Mouse (Mus musculus): ENCODE measurements around the gene Etnk1. TPM values are rescaled to one million over a fixed set of nuclear protein-coding genes. Genes with fewer than 3 reads are reported as not detected.

The Etnk1 gene
- total RNA-seq, 4 experiments from 2014 or later = 158 to 203 (median 174) TPM

DNA sequence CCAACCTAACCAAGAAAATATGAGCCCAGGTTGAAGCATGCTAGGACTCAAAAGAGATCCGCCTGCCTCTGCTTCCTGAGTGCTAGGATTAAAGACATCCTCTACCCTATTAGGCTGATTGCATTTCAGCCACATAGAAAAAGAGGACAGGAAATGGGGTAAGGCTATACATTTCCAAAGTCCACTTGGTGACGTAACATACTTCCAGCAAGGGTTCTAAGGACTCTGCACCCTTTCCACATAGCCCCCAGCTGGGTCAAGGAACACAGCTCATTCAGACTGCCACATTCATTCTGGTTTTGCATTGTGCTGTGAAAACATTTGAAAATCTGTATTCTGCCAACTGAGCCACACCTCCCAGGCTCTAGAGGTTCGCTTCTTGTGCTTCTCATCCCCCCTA lies 41.9 kb downstream of the Etnk1 start:
- DNase-seq (ENCODE audit: low spot score in 2 of 2) = no peak

DNA sequence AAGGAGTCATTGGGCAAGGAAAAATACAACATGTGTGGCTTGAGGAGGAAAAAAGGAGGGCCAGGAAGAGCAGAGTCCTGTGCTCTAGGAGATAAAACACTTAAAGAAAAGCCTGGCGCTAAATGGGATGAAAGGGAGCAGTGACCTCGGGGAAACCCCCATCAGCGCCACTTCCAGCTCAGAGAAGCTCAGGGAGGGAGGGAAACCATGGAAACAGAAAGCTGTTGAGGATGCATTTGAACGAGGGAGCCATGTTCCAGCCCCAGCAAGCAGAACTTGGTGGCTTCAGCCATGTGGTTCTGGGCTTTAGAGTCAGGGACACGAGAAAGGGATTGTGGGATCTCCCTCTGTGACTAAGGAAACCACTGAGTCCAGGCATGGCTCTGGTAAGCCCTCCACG lies 45.7 kb downstream of the Etnk1 start:
- DNase-seq (ENCODE audit: low spot score in 2 of 2) = no peak

DNA sequence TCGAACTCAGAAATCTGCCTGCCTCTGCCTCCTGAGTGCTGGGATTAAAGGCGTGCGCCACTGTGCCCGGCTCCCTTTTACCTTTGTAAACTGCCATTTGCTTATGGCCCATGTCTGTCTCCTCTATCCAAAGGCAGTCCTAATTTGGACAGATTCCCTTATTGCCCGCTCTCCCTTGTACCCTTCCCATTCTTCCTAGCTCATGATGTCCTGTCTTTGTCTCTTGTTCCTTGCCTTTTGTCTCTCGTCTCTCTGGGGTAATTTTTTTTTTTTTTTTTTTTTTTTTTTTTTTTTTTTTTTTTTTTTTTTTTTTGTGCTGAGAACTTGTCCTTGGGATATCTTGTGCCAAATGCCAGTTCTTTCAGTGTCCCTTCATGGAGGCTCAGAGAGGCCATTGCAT lies 46.4 kb downstream of the Etnk1 start:
- no peak for DNase-seq (ENCODE audit: low spot score in 2 of 2)

DNA sequence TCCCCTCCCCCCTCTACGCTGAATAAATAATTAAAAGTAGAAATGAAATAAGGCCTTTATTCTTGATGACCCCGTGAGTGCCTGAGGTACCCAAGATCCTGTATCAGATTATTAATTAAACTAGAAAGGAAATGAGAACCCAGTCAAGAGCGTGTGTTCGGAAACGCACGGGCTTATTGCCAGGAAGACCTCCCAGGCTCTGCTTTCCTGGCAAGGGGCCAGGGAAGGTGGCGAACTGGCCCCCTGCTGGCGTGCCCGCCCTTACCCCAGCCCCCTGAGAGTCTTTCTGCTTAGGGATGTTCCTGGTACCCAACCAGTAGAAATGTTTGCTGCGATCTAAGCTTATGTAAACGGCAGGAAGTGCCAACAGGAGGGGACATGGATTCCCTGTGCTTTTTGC lies 49.2 kb downstream of the Etnk1 start:
- DNase-seq (ENCODE audit: low spot score in 2 of 2) = no peak

DNA sequence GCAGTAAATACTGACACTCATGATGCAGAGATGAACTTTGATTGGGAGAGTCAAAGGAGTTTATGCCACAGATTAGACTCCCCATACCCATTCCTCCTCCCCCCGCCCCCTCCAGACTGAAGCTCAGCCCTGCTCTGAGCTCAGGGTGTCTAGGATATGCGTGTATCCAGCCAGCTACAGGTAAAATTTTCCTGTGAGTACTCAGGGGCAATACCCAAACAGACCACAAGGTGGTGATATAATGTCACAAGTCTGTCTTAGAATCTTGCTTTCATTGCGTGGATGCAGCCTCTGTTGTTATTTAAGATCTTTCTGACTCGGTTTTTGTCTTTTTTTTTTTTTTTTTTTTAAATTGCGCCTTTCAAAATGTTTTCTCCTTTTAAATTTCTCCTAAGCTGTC lies 52.3 kb downstream of the Etnk1 start:
- peak in 1 of 2 experiments; percentile 57 for DNase-seq (ENCODE audit: low spot score in 2 of 2)

DNA sequence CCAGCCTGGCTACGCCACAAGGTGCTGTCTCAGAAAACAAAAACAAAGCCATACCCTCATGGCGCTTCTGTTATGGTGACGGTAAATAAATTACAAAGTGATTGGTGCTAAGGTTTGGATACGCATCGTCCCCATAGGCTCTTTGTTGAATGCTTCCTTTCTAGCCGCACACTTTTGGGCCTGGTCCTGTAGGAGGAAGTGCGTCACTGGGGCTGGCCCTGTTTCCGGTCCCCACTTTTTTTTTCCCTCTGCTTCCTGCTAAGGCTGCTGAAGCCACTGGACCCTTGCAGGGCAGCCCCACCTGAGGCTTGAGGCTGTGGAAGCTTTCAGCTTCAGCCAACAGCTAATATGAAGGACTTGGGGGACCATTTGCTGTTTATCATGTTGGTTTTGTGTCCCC lies 54.2 kb downstream of the Etnk1 start:
- DNase-seq (ENCODE audit: low spot score in 2 of 2) = no peak

DNA sequence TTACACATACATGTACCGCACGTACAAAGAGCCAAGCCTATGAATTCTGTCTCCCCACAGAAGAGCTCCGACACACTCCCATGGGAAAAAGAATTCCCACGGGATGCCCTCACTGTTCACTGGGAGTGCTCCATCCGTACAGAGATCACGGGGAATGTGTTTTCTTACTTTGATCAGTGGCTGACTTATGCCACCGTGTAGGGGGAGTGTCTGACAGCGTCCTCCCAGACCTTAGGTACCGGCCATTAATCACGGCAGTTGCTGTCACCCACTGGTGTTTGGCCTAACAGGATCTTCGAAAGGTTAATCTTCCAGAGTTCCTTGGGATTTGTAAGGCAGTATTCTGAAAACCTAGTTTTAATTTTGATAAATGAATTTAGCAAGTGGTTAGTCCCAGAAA lies 57.0 kb downstream of the Etnk1 start:
- DNase-seq (ENCODE audit: low spot score in 2 of 2) = no peak

DNA sequence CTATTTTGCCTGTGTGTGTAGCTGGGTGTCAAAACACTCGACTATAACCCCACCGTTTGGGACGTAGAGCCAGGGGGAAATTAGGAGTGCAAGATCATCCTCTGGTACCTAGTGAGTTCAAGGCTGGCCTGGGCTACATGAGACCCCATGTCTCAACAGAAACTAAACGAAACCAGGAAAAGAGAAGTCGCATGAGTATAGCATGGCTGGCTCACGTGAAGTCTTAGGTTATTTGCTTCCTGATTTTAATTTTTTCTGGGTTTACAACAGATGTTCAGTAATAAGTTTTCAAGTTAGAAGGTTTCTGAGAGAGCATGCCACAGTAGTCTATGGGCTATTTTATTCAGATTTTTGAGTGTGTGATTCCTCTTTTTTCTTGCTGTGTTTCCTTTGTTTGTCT lies 57.9 kb downstream of the Etnk1 start:
- DNase-seq (ENCODE audit: low spot score in 2 of 2) = no peak

DNA sequence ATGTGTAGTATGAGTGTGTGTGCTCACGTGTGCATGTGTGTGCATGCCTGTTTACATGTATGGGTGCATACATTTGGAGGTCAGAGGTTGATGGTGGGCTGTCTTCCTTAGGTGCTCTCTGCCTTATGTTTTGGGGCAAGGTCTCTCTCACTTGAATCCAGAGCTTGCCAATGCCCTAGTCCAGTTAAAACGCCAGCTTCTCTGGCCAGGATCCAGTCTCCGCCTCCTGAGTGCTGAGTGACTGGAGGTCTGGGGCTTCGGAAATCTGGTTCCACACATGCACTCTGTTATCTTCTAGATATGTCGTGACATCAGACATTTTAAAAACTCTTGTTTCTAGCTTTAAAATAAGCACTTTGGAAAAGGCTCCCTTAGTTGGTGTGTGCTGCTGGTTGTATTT lies 61.7 kb downstream of the Etnk1 start:
- no peak for DNase-seq (ENCODE audit: low spot score in 2 of 2)

DNA sequence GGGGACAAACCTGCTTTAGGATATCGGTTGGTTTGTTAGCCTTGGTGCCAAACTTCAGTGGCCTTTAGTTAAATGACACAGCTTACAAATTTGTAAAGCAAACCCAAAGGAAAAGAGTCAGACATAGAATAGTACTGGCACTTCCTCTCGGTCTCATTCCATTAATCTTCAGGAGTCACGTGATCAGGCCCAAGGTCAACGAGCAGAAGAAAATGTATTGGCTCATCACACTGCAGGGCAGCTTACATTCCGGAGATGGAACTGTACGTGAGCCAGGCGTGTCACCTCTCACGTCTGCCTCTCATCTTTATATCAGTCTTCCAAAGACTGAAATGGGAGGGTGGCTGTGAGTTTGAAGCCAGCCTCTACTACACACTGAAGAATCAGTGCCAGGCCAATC lies 62.9 kb downstream of the Etnk1 start:
- no peak for DNase-seq (ENCODE audit: low spot score in 2 of 2)

DNA sequence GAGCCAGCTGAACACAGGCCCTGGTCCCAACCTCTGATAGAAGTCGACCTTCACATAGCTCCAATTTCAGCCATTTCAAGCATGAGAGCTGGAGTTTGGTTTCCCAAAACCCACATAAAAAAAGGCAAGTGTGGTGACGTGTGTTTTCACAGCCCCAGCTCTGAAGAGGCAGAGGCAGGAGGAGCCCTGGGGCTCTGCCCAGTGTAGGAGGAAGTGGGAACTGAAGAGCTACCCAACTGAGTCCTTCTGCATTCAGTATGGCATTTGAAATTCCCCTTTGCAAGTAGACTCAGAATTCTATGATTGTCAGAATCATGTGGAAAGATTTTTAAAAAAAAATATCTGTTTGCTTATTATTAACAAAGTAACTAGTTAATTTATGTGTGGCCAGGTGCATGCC lies 63.9 kb downstream of the Etnk1 start:
- DNase-seq (ENCODE audit: low spot score in 2 of 2) = no peak

DNA sequence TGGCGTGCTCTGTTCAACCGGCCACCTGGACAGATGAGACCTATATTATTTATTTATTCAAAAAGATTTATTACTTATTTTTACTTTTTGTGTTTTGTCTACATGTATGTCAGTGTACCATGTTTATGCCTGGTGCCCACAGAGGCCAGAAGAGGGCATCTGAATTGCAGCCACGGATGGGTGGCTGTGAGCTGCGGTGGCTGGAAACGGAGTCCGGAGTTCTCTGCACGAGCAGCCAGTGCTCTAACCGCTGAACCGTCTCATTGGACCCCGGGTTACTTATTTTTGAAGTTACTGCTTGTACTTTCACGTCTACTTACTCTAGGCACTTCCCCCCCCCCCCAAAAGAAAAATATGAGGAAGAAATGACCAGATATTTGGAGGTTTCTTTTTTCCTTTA lies 65.7 kb downstream of the Etnk1 start:
- DNase-seq (ENCODE audit: low spot score in 2 of 2) = no peak

DNA sequence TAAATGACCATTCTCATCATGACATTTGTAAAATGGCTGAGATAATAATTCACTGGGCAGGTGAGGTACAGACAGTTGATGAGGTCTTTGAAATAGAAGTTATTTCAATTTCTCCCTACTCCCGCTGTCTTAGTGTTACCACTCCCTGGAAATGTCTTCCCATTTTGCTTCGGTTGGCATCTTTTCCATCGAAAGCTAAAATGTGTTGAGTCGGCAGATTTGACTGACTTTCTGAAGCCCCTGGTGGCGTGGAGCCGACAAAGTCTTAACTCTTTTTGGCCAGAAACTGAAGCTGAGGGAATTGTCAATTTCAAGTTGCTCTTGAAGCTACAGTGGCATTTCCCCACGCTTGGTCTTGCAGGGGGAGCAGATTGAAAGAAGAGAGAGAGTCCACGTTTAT lies 67.8 kb downstream of the Etnk1 start:
- DNase-seq (ENCODE audit: low spot score in 2 of 2) = no peak

DNA sequence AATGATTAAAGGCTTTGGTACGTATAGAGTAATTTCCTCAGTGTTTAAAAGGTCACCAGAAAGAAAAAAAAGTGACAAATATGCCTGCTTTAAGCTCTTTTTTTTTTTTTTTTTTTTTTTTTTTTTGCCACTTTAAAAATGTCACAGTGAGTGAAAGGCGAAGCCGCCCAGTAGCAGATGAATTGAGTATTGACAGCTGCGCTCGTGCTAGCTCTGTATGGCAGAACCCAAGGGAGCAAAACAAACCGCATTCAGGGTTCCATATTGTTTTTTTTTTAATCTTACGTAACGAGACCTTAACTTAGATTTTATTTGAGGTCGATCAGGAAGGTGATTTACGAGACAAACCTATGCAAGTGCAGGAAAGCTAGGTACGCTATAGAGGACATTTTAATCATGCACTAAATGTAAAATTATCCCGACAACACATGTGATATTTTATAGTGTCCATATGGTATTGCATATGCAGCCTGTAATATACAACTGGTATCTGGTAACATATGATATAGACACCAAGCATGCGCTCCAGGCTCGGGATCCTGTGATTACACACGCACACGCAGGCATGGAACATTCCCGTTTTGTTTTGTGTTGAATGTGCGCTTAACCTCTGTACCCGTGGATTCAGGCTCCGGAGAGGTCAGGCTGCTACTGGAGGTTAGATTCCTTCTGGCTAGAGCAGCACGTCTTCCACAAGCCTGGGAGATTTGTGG lies 72.5 kb downstream of the Etnk1 start:
- no peak for DNase-seq (ENCODE audit: low spot score in 2 of 2)

DNA sequence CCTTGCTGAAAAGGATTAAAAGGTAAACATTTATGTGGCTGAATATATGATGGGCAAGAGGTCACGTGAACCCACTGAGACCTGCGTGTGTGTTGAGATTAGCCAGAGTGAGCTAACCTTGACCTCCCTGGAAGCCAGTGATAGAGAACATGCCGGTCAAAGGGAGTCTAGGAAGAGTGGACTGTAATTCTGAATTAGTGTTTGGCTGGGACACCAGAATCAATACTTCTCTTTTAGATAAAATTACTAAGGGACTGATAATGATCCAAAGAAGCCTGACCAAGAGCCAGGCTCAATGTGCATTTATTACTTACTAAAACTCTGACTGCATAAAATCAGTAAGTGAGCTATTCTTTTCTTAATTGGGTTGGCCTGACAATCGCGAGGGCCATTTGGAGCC lies 76.2 kb downstream of the Etnk1 start:
- no peak for DNase-seq (ENCODE audit: low spot score in 2 of 2)

DNA sequence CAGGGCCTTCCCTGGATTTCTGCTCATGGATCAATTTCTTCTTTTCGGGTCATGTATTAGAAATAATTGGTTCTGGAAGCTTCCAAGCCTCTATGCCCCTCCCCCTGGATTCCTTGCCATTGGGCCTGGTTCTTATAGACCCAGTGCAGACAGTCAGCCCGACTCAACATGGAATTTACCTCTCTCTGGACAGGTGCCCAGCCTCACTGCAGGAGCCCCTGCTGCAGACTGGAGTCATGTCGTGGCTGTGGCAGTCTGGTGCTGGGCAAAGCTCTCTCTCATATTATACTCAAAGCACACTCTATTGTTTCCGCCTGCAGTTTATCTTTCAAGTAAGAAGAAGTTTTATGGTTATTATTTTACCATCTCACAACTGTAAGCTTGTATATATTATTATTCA lies 90.9 kb downstream of the Etnk1 start:
- DNase-seq (ENCODE audit: low spot score in 2 of 2) = no peak

DNA sequence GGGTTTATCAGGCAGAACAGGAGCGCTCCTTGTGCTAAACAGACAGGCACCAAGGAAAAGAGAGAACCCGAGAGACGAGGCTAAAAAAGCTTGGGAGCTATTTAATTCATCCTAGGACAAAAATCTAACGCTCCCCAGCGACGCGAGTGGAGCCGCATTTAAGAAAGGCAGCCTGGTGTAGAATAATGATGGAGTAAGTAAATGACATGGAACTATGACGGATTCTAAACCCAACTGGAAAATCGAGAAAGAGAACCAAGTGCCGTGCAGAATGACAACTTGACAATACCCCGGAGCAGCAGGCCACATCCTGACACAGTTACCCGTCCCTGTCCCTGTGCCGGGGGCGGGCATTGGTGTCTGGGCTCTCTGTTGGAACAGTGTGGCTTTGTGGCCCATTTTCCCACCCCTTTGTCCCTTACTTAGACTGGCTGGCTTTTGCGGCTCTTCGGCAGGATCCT lies 92.2 kb downstream of the Etnk1 start:
- peak; percentile 11 to 20 for DNase-seq (ENCODE audit: low spot score in 2 of 2)

DNA sequence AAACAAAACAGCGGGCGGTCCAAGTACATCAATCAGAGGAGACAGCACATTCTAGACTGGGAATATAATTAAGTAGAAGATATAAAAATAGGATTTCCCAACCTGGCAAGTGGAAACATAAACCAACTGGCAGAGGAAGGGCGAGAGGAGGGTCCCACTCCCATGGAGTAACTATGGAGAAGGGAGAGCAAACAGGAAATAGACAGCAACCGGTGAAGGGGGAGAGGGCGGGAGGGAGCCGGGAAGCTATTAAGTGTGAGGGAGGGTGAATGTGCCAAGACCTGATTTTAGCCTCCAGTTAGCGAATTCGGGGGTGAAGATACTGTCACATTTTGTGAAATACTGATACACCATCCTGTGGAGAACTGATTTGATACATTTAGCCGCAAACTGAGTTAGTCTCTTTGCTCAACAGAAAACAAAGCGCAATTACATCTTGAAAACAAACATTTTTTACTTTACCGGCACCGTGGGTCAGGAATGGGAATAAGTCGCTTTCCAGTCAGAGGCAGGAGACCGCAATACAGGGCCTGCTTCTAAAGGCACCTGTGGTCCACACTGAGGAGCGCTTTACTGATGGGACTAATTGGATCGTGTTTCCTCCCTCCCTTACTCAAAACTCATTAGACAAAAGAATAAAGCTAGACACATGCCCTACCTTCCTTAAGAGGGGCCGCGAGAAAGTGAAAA lies 93.0 kb downstream of the Etnk1 start:
- DNase-seq (ENCODE audit: low spot score in 2 of 2) = no peak

DNA sequence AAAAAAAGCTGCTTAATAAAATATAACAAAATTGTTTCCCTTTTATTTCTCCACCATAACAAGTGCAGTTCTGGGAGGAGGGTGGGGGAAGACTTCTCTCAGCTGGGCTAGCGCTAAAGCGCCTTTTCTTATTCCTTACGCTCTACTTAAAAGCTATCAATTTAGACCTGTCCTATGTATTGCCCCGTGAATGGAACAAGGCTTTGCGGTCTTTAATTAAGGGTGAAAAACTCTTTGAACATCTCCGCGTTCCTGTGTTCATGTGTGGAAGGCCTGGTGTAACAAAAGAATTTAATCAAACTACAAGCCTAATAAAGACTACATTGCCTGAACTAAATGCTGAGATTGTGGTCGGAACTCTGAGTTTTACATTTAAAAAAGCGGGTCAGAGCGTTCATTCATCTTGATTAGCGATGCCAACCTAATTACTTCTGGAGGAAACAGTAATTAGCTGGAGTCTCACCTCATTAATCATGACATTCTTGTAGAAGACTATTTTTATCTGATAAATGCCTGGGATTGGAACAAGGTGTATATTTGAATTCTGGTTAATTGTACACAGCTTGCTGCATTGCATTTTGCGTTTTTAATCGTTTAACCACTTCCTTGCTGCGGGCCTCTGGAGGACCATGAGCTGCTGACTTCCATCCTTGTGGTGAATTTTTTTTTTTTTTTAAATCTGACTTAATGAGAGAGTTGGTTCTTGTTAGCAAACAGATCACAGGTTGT lies 93.7 kb downstream of the Etnk1 start:
- DNase-seq (ENCODE audit: low spot score in 2 of 2) = no peak

DNA sequence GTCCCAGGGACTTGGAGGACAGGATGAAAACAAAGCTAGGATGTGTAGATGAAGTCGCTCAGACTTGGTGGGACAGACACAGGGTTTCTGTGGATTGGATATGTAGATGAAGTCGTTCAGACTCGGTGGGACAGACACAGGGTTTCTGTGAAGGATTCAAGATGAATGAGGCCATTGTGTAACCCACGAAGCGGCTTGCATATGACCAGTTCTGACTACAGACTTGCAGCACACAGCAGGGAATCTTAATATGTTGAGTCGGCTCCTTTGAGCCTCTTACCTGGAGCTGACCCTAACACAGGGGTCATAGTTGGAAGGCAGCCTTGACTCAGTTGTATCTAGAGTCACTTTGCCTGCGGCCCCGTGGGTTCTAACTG lies 94.3 kb downstream of the Etnk1 start:
- no peak for DNase-seq (ENCODE audit: low spot score in 2 of 2)

DNA sequence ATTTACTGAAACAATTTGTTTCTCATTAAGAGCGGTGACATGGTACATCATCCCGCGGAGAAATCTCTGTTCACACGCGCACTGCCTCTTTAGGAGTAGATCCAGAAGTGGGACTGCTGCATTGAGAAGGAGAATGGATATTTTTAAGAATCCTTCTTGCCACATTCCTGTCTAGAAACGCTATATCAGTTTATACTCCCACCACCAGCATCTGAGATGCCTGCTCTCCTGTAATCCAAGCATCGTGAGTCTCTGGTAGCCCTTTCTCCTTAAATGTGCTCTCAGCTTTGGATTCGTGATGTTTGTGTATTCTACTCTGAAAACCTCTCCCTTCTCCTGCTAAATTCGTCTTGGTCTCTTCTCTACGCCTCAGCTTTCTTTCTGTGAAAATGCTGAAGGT lies 98.5 kb downstream of the Etnk1 start:
- DNase-seq (ENCODE audit: low spot score in 2 of 2) = no peak

DNA sequence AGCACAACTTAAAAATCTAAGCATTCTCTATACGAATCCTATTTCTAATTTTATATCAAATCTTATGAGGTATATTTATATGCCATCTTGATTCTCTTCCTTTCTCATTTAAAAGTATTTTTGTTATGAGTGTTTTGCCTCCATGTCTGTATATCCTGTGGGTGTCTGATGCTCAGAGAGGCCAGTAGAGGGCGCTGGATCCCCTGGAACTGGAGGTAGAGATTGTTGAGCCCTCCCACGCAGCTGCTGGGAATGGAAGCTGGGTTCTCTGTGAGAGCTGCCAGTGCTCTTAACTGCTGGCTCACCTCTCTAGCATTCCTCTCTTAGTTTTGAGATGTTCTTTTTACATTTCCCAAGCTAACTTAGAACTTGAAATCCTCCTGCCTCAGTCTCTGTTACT lies 112.2 kb downstream of the Etnk1 start:
- DNase-seq (ENCODE audit: low spot score in 2 of 2) = no peak

All from layer of hippocampus, adult 8-10 months (tissue).